Mouse (Mus musculus) ES-E14 (cell line): ENCODE results near the gene Upp1. TPM values are rescaled to one million over a fixed set of nuclear protein-coding genes. Genes with fewer than 3 reads are reported as not detected.

ENCODE experiments used
- DNase-seq: peaks from one replicate; pipeline ENCODE4 v3.0.0-alpha.2; 2013; ENCODE audit warnings: low read depth, low spot score
- H3K27ac ChIP-seq: 2 replicates; pipeline ENCODE4 v1.5.1; 2012; ENCODE audit warnings: low read depth, mild to moderate bottlenecking, low read length, moderate library complexity, mixed read lengths; ENCODE audit not compliant: poor library complexity, insufficient read depth, severe bottlenecking
- H3K36me3 ChIP-seq: 2 replicates; pipeline ENCODE4 v1.6.1; 2012; ENCODE audit warnings: mild to moderate bottlenecking, low read length, moderate library complexity, mixed read lengths; ENCODE audit not compliant: control insufficient read depth, poor library complexity, insufficient read depth, severe bottlenecking
- H3K4me1 ChIP-seq, 2 experiments: fragments of 150-350 bp in 1 of 2; sonication (generic) in 1 of 2; 2 replicates each; pipeline ENCODE4 v1.6.1; 2012; ENCODE audit warnings: low read length in 2 of 2, mild to moderate bottlenecking in 1 of 2, mixed read lengths in 1 of 2; ENCODE audit not compliant: control insufficient read depth in 2 of 2, insufficient read depth in 2 of 2, poor library complexity in 1 of 2
- H3K4me3 ChIP-seq, 2 experiments: fragments of 150-350 bp in 1 of 2; sonication (generic) in 1 of 2; 2 replicates each; pipeline ENCODE4 v1.5.1; 2012; ENCODE audit warnings: low read length in 2 of 2, low read depth in 1 of 2, mild to moderate bottlenecking in 1 of 2, mixed read lengths in 1 of 2; ENCODE audit not compliant: insufficient read depth in 1 of 2, poor library complexity in 1 of 2, severe bottlenecking in 1 of 2
- H3K9ac ChIP-seq: 2 replicates; pipeline ENCODE4 v1.6.1; 2012; ENCODE audit warnings: low read depth, mild to moderate bottlenecking, low read length, mixed read lengths; ENCODE audit not compliant: poor library complexity, insufficient read depth, severe bottlenecking
- H3K9me3 ChIP-seq: fragments of 150-350 bp; sonication (generic); 2 replicates; pipeline ENCODE4 v1.6.1; 2012; ENCODE audit warnings: low read depth, mild to moderate bottlenecking, low read length; ENCODE audit not compliant: control insufficient read depth, insufficient read depth
- CHD2 ChIP-seq: IDR thresholded peaks from 2 replicates; pipeline ENCODE4 v1.6.1; 2014; ENCODE audit warnings: mild to moderate bottlenecking, low read depth, low read length, inconsistent platforms
- HCFC1 ChIP-seq: IDR thresholded peaks from 2 replicates; pipeline ENCODE4 v1.6.1; 2012; ENCODE audit warnings: low read length, inconsistent platforms, borderline replicate concordance; ENCODE audit not compliant: insufficient read depth
- MAFK ChIP-seq: IDR thresholded peaks from 2 replicates; pipeline ENCODE4 v1.6.1; 2014; ENCODE audit warnings: mild to moderate bottlenecking, low read depth, low read length, inconsistent platforms; ENCODE audit not compliant: insufficient read depth
- ZC3H11A ChIP-seq: IDR thresholded peaks from 2 replicates; pipeline ENCODE4 v1.6.1; 2012; ENCODE audit warnings: low read depth, mild to moderate bottlenecking, inconsistent platforms, low read length, borderline replicate concordance
- ZNF384 ChIP-seq: IDR thresholded peaks from 2 replicates; pipeline ENCODE4 v1.6.1; 2012; ENCODE audit warnings: low read depth, low read length, inconsistent platforms
- in situ Hi-C, 2 experiments: fragments of 600-800 bp; cut with MboI; formaldehyde crosslinking; loops; one replicate each; pipeline ENCODE4 v1.15.1; 2025; ENCODE audit warnings: low sequenced_read_pairs in 2 of 2, inconsistent platforms in 1 of 2; ENCODE audit not compliant: unreplicated experiment in 2 of 2
- total RNA-seq: library from RNA; depleted of rRNA; stranded (reverse); fragments of 300-350 nt; gene quantifications from 2 replicates; pipeline ENCODE4 v1.2.3, GENCODE M21; 2012

The Upp1 gene
- total RNA-seq, 1 experiment = 639 TPM

DNA sequence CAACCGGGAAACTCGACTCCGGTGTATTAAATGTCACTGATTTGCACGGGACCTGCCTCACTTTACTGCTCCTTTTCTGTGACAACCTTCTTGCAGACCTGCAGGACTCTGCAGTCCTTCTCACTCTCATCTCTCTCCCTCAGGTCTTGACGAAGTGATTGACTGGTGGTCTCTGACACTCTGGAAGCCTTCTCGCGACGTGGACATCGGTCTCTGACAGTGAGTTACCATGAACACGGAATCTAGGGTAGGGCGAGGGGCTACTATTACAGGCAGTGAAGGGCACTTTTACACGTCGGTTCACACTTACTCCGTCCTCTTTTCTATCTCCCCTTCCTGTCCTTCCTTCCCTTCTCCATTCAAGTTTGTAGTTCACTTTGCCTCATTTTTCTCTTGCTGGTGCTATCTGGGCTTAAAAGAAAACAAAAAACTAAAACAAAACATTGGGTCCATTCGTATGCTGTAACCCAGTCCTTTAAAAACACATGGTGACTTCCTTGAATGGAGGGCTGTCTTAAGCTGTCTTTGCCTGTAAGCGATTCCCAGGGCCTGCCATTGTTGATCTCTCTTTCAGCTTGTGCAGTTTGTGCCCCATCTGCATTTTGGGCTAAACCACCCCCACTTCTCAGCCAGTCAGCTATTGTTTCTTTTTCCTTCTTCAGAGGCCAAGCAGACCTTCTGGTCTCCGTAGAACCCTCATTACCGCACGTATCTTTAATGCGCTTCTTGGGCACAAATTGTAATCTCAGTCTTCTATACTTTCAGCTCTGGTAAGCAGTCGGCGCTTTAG, 1.5 kb downstream of the Upp1 start:
- Histone ChIP-seq H3K36me3 (peaks cover 19% of the 10 kb centered on the region), H3K4me1 (peaks cover 5 to 31% of the 10 kb centered on the region in 2 experiments), H3K9ac (peak overlapping the region; percentile 82; the same call in 1 of the 2 replicates), H3K4me3 (peak overlapping the region; percentile 82 to 87), H3K27ac (no peak overlapping the region), H3K9me3 (no peaks in the 10 kb centered on the region)
- in situ Hi-C loops = loop anchor here in 1 of 2 experiments (25.0 kb wide), 1 partner anchor 557 kb away; no protein-coding TSS in a partner anchor
- 0 out of 2 replicates have a peak, but pooled peaks have one; percentile 65 for TF ChIP-seq ZNF384
- TF ChIP-seq HCFC1 = no peak
- no peak for DNase-seq

DNA sequence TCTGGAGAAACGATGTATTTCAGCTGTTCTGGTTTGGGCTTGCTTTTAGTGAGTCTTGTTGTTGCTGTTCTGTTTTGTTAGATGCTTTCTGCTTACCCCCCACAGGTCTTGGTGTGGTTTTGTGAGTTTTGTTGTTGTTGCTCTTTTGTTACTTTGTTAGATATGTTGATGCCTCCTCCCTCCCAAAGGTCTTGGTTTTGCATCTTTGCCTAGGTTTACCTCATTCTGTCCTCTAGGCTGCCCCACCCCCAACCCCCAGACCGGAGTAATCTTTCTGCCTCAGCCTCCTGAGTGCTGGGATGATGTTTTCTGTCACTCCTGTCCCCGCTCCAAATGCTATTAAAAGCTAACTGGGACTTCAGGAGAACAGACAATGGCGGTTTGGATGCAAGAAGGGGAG, 4.4 kb downstream of the Upp1 start:
- no peak for TF ChIP-seq ZNF384
- in situ Hi-C loops = loop anchor here in 1 of 2 experiments (25.0 kb wide), 1 partner anchor 560 kb away; no protein-coding TSS in a partner anchor
- no peak for DNase-seq
- no peak overlapping the region for H3K27ac ChIP-seq
- H3K9ac ChIP-seq = no peak overlapping the region
- no peaks in the 10 kb centered on the region for H3K9me3 ChIP-seq
- peaks cover 31% of the 10 kb centered on the region for H3K36me3 ChIP-seq
- peaks cover 7 to 30% of the 10 kb centered on the region in 2 experiments; a peak in 3 of 4 replicates for H3K4me1 ChIP-seq
- H3K4me3 ChIP-seq = 0 out of 4 replicates have a peak overlapping the region, but pooled peaks of 1 of the 2 experiments have one; percentile 6

DNA sequence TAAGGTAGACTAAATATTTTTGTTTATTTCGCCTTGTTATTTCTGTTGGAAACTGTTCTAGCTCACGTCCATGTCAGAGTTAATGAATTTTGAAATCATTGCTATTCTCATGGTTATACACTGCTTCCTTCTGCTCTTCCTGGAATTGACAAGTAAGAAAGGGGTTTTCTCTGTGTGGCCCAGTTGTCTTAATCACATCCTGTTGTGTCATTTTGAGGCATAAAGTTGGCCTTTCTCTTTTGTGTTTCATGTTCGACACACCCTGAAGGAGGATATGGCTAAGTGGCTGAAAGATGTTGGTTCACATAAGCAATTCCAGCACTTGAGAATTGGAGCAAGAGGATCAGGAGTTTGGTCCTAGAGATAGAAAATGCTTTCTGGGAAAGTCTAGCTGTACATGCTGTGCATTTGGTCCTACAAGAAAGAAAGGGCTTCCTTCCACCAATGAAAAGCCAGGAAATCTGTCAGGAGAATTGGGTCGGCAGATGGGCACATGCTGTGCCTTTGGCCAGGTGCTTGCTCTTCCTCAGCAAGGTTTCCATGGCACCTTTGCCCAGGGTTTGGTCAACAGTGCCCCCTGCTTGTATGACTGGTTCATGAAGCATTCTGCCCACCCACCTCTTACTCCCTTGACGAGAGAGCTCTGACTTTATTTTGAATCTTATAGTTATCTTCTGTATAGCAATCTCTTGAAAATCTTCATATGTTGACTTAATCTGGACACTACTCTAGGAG, 8.6 kb downstream of the Upp1 start:
- no peak for DNase-seq
- no peak overlapping the region for H3K4me3 ChIP-seq
- H3K27ac ChIP-seq = no peak overlapping the region
- TF ChIP-seq ZNF384 = no peak
- no peak for TF ChIP-seq ZC3H11A
- no peak for TF ChIP-seq HCFC1
- TF ChIP-seq MAFK = no peak
- no peak for TF ChIP-seq CHD2
- in situ Hi-C loops = loop anchor here (25.0 kb wide), 1 partner anchor 689 kb away; no protein-coding TSS in a partner anchor
- no peak overlapping the region for H3K9ac ChIP-seq
- peaks cover 7 to 21% of the 10 kb centered on the region in 2 experiments; a peak in 3 of 4 replicates for H3K4me1 ChIP-seq
- peaks cover 39% of the 10 kb centered on the region for H3K36me3 ChIP-seq
- no peaks in the 10 kb centered on the region for H3K9me3 ChIP-seq

DNA sequence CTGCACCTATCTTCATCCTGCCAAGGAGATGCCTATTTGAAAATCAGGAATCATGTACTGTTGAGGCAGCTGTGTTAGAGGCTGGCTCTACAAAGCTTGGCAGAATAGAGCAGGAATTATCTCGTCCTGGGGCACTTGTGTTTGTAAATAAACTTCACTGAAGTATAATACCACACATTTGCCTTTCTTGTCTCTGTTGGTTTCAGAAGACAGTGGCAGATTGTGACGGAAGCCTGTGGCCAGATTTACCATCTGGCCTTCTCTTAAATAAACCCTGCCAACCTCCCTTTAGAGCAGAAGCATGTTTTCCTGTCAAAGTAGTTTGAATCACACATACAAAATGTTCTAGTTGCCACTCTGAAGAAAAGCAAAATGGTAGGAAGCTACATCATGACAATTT, 10.2 kb downstream of the Upp1 start:
- peaks cover 45% of the 10 kb centered on the region for H3K36me3 ChIP-seq

More for the DNA sequence above, 10.2 kb downstream of the Upp1 start:
- DNase-seq = no peak
- H3K4me1 ChIP-seq = peaks cover 7 to 10% of the 10 kb centered on the region in 2 experiments; a peak in 3 of 4 replicates
- H3K9ac ChIP-seq = no peak overlapping the region
- no peaks in the 10 kb centered on the region for H3K9me3 ChIP-seq
- in situ Hi-C loops = loop anchor here (25.0 kb wide), 1 partner anchor 691 kb away; no protein-coding TSS in a partner anchor
- H3K27ac ChIP-seq = no peak overlapping the region
- TF ChIP-seq ZNF384 = no peak
- no peak overlapping the region for H3K4me3 ChIP-seq
